Mouse (Mus musculus): ENCODE measurements around the gene Csnk1g1.
A peak's percentile ranks its signal among the peaks of the same experiment; 100 is the strongest.

DNA sequence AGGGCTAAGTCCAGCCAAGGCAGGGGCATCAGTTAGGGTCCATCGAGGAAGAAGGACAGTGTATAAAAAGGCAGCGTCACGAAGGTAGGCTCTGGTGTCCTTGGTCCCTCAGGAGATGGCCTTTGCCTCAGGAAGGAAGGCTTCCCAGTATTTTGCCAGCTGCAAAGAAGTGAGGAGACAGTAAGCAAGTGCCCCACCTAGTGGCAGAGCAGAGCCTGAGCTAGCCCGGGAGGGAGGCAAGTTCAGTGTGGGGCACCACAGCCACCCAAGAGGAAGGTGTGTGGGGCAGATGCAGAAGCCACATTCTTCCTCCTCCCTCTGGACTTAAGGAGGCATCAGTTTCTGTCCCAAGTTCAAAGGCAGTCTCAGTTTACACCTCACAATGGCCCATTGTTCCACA is 179.7 kb downstream of the Csnk1g1 start:
- no peak for TF ChIP-seq EP300 (optimal IDR thresholded peaks at IDR 0.05)
- peak; percentile 88 for TF ChIP-seq CTCF (IDR thresholded peaks at IDR 0.05; ENCODE audit: low read depth)

All from stomach, postnatal 0 days (tissue).